Mouse (Mus musculus): ENCODE measurements around the gene Gcfc2. TPM values are rescaled to one million over a fixed set of nuclear protein-coding genes. Genes with fewer than 3 reads are reported as not detected.

The Gcfc2 gene
- polyA plus RNA-seq, 1 experiment from 2014 or later = 4.8 TPM

DNA sequence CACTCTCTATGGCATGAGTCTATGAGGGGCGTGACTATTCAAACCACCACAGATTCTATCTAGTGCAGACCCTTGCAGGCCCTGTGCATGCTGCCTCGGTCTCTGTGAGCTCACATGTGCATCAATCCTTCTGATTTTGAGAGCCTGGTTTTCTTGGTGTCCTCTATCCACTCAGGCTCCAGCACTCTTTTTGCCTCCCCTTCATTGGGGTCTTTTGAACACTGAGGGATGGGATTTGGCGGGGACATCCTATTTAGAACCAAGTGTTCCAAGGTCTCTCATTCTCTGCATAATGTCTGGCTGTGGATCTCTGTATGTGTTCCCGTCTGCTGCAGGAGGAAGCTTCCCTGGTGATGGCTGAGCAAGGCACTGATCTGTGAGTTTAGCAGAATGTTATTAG is 55.8 kb downstream of the Gcfc2 start:
- no peak overlapping the region for H3K9ac ChIP-seq
- no peaks in the 10 kb centered on the region for H3K36me3 ChIP-seq
- H3K4me1 ChIP-seq = no peaks in the 10 kb centered on the region
- no peak overlapping the region for H3K4me2 ChIP-seq
- ATAC-seq (ENCODE audit: extremely low read depth, insufficient number of reproducible peaks, low FRiP score, low TSS enrichment) = no peak
- H3K4me3 ChIP-seq = no peak overlapping the region
- no peaks in the 10 kb centered on the region for H3K9me3 ChIP-seq
- H3K27me3 ChIP-seq (replicated peaks) = 0 out of 2 replicates have a peak, but pooled peaks cover 3% of the 10 kb centered on the region
- WGBS = 78% methylated on average over 4 of the region's 4 CpGs
- H3K27ac ChIP-seq (replicated peaks) = no peak overlapping the region

DNA sequence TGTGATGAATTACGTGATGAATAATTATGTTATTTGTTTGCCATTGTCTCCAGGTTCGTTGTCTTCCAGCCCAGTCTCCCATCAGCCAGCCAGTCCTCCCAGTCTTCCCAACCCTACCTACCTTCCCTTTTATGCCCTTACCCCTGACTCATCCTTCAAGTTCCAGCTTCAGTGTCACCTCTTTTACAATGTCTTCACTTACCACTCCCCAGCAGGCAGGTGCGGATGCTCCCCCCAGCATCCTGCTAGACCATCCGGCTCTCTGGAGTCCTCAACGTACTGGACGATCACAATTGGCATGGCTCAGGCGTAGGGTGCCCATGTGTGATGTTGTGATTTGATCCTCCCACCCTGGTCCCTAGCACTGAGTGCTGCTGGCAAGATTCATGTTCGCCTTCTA is 62.7 kb downstream of the Gcfc2 start:
- H3K4me2 ChIP-seq = no peak overlapping the region
- no peak overlapping the region for H3K27ac ChIP-seq (replicated peaks)
- H3K9me3 ChIP-seq = no peaks in the 10 kb centered on the region
- no peak overlapping the region for H3K4me3 ChIP-seq
- no peaks in the 10 kb centered on the region for H3K36me3 ChIP-seq
- WGBS = 82% methylated on average over 8 of the region's 8 CpGs
- no peak for ATAC-seq (ENCODE audit: extremely low read depth, insufficient number of reproducible peaks, low FRiP score, low TSS enrichment)
- H3K4me1 ChIP-seq = peaks cover 16% of the 10 kb centered on the region
- H3K27me3 ChIP-seq (replicated peaks) = peaks cover 14% of the 10 kb centered on the region
- H3K9ac ChIP-seq = no peak overlapping the region

DNA sequence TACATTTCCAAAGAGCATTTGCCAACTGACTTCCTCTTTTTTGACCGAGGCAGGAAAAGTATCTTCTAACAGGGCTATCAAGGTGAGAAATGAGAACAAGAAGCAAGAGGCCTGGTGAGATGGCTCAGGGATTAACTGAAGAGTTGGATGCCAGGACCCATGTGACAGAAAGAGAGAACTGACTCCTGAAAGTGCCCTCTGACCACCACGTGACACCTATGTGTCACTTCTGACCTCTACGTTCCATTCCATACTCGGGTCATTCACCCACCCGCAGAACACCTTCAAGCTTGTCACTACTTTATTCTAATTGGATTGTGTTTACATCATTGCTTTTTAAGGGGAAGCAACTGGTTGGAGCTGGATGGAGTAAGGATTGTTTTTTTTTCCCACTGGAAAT is 63.1 kb downstream of the Gcfc2 start:
- H3K27ac ChIP-seq (replicated peaks) = no peak overlapping the region
- 36% methylated on average over 5 of the region's 5 CpGs for WGBS
- H3K4me3 ChIP-seq = no peak overlapping the region
- ATAC-seq (ENCODE audit: extremely low read depth, insufficient number of reproducible peaks, low FRiP score, low TSS enrichment) = no peak
- no peak overlapping the region for H3K9ac ChIP-seq
- H3K36me3 ChIP-seq = no peaks in the 10 kb centered on the region
- peaks cover 16% of the 10 kb centered on the region for H3K4me1 ChIP-seq
- H3K9me3 ChIP-seq = no peaks in the 10 kb centered on the region
- H3K27me3 ChIP-seq (replicated peaks) = peaks cover 14% of the 10 kb centered on the region
- H3K4me2 ChIP-seq = no peak overlapping the region

DNA sequence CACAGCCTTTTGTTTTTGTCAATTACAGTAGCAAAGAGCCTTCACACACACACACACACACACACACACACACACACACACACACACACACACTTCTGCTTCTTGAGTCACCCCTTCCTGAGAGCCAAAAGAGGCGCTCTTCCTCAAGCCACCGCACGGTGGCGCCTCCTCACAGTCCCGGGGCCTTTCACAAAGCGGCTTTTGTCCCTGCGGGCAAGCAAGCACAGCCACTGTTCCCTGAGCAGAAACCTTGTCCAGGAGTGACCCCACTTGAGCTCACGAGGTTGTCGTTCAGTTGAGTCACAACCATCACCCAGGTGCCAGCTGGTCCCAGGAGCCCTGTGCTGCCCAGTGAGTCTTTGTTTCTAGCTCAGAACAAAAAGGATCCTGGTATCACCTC is 63.5 kb downstream of the Gcfc2 start:
- peaks cover 16% of the 10 kb centered on the region for H3K4me1 ChIP-seq
- no peaks in the 10 kb centered on the region for H3K9me3 ChIP-seq
- H3K4me3 ChIP-seq = no peak overlapping the region
- H3K36me3 ChIP-seq = no peaks in the 10 kb centered on the region
- under 1% methylated on average over 9 of the region's 9 CpGs for WGBS
- no peak overlapping the region for H3K27ac ChIP-seq (replicated peaks)
- no peak overlapping the region for H3K4me2 ChIP-seq
- no peak overlapping the region for H3K9ac ChIP-seq
- no peak for ATAC-seq (ENCODE audit: extremely low read depth, insufficient number of reproducible peaks, low FRiP score, low TSS enrichment)
- peaks cover 14% of the 10 kb centered on the region for H3K27me3 ChIP-seq (replicated peaks)

DNA sequence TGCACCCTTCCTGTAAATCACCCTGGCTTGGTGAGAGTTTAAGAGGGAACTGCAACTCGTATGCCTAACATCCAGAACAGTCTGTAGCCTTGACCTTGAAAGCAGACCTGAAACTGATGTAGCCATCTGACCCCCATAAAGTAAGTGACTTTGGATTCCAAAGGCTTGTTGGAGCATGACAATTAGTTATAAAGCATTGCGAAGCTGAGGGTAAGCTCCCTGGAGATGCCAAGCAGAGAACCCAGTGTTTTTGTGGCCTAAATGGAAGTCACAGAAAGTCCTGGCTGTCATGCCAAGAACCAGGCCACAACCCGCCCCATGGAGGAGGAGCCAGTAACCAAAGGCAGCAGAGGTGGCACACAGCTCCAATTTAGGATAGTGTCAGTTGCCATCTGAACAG is 64.1 kb downstream of the Gcfc2 start:
- no peaks in the 10 kb centered on the region for H3K9me3 ChIP-seq
- no peak overlapping the region for H3K4me2 ChIP-seq
- no peak overlapping the region for H3K4me3 ChIP-seq
- H3K36me3 ChIP-seq = no peaks in the 10 kb centered on the region
- peaks cover 16% of the 10 kb centered on the region for H3K4me1 ChIP-seq
- H3K27me3 ChIP-seq (replicated peaks) = peaks cover 14% of the 10 kb centered on the region
- ATAC-seq (ENCODE audit: extremely low read depth, insufficient number of reproducible peaks, low FRiP score, low TSS enrichment) = no peak
- no peak overlapping the region for H3K9ac ChIP-seq
- 71% methylated on average over 3 of the region's 3 CpGs for WGBS
- H3K27ac ChIP-seq (replicated peaks) = no peak overlapping the region

DNA sequence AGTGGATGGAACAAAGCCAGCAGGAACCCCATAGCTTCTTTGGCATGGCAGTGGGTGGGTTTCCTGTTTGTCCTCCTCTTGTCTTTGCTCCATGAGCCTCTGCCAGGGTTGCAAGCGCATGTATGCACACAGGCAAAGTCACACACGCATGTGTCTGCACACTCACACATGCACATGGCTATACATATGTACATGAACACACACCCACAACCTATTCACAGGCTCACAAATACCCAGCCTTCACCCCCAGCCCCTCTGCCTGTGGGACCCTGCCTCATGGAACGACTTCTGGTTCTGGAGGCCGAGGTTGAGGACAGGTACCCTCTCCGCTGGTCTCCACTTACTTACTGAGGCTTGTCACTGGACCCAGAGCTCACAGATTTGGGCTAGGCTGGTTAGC is 64.9 kb downstream of the Gcfc2 start:
- Histone ChIP-seq H3K9ac (no peak overlapping the region), H3K36me3 (no peaks in the 10 kb centered on the region), H3K9me3 (no peaks in the 10 kb centered on the region), H3K4me1 (peaks cover 16% of the 10 kb centered on the region), H3K27ac (replicated peaks) (no peak overlapping the region), H3K4me2 (no peak overlapping the region), H3K27me3 (replicated peaks) (peaks cover 14% of the 10 kb centered on the region), H3K4me3 (no peak overlapping the region)
- ATAC-seq (ENCODE audit: extremely low read depth, insufficient number of reproducible peaks, low FRiP score, low TSS enrichment) = no peak
- 91% methylated on average over 5 of the region's 5 CpGs for WGBS

DNA sequence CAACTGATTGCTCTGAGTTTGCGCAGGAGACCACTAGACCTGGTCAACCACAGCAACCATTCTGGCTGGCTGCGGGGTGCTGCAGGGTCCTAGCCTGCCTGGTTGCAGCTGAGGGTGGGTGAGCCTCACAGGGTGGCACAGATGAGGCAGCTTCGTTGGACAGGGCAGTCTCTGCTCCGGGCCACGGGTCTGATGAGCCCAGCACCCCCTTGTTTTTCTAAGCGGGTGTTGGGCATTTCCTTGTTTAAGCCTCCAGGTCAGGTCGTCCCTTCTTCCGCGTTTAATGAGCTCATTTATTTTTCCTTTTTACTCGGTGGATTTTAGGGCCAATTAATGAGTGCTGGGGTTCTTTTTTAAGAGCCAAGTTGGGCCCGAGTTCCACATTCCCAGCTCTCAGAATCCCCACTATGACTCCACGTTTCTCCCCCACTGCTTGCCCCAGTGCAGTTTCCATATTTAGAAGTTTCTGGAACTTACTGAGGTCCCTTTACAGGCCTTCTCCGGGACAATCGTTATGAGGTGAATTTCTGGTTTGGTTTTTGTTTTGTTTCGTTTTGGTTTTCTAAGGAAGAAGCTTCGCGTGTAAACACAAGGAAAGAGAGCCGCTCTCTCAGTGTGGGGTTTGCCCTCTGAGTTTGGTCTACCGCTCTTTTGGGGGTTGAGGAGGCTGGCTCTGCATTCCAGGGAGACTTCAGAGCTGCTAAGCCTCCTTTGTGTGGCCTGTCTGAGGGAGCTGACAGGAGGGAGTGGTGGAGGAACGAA is 66.8 kb downstream of the Gcfc2 start:
- no peak for ATAC-seq (ENCODE audit: extremely low read depth, insufficient number of reproducible peaks, low FRiP score, low TSS enrichment)
- H3K4me2 ChIP-seq = peak overlapping the region; percentile 4; the same call in 1 of the 2 replicates
- H3K4me3 ChIP-seq = no peak overlapping the region
- H3K27ac ChIP-seq (replicated peaks) = no peak overlapping the region
- no peak overlapping the region for H3K9ac ChIP-seq
- H3K36me3 ChIP-seq = no peaks in the 10 kb centered on the region
- peaks cover 6% of the 10 kb centered on the region for H3K27me3 ChIP-seq (replicated peaks)
- no peaks in the 10 kb centered on the region for H3K9me3 ChIP-seq
- H3K4me1 ChIP-seq = peaks cover 16% of the 10 kb centered on the region
- WGBS = 44% methylated on average over 20 of the region's 20 CpGs

MicroRNA genes within 50 kb of the gene (microRNA counts, 519-probe panel; counts per million panel counts)
- 4,193 counts per million, percentile 76 among the panel's probes with 10 or more counts for microRNA mmu-miR-468

Small RNA genes within 50 kb of the gene (microRNA-seq; reads per million reads assigned to microRNA genes)
- gene Mir468 = not detected
- gene Mir7232 = not detected

Other genes with a start within 250 kb of the Gcfc2 start
- gene Mrpl19, start 42.3 kb downstream of the Gcfc2 start, polyA plus RNA-seq (2015; fragmentation: Nextera tagmentation; extraction: Ambion mirVana) = 49.1 and 52.4 TPM in 2 replicates
- 6.9 and 7.9 TPM in 2 replicates for gene Eva1a, start 117.4 kb downstream of the Gcfc2 start, polyA plus RNA-seq (2015; fragmentation: Nextera tagmentation; extraction: Ambion mirVana)